Mouse (Mus musculus): ENCODE data around the gene Defb21. TPM values are rescaled to one million over a fixed set of nuclear protein-coding genes. Genes with fewer than 3 reads are reported as not detected.

The Defb21 gene
- polyA plus RNA-seq, 1 experiment, result not detected

GRCm38 (mm10) chr2:152620367-152621134 lies 48.0 kb downstream of the Defb21 start:
- H3K36me3 ChIP-seq (ENCODE audit: control insufficient read depth), result no peaks in the 10 kb centered on the region
- no peak for TF ChIP-seq TAL1 (IDR thresholded peaks at IDR 0.05; ENCODE audit: low read length)
- no peak for TF ChIP-seq GATA1 (IDR thresholded peaks at IDR 0.05; ENCODE audit: low read length)
- no peak overlapping the region for H3K4me3 ChIP-seq (replicated peaks)
- H3K27me3 ChIP-seq (ENCODE audit: control insufficient read depth), result peaks cover 10% of the 10 kb centered on the region
- H3K4me1 ChIP-seq (ENCODE audit: control insufficient read depth), result no peaks in the 10 kb centered on the region
- H3K9me3 ChIP-seq (ENCODE audit: control insufficient read depth, low read length), result no peaks in the 10 kb centered on the region

DNA sequence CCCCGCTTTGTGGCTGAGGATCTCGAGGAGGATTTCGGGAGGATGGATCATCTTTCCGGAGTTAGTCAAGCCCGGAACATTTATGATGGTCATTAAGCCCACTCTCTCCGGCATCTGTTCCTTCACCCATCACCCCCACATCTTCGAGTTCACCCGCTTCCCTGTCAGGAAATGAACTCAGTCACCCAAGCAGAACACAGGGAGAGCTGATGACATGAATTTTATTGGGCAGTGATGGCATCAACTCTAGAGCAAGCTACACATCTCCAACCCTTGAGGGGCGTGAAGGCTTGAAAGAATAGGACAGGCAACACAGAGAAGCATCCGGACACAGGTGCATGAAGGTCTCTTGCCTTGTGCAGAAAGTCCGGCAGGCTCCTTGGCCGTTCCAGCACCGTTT lies 49.6 kb downstream of the Defb21 start:
- H3K36me3 ChIP-seq (ENCODE audit: control insufficient read depth), result no peaks in the 10 kb centered on the region
- TF ChIP-seq TAL1 (IDR thresholded peaks at IDR 0.05; ENCODE audit: low read length), result no peak
- no peak for TF ChIP-seq GATA1 (IDR thresholded peaks at IDR 0.05; ENCODE audit: low read length)
- H3K27me3 ChIP-seq (ENCODE audit: control insufficient read depth), result peaks cover 26% of the 10 kb centered on the region
- no peak overlapping the region for H3K4me3 ChIP-seq (replicated peaks)
- H3K9me3 ChIP-seq (ENCODE audit: control insufficient read depth, low read length), result no peaks in the 10 kb centered on the region
- H3K4me1 ChIP-seq (ENCODE audit: control insufficient read depth), result peaks cover 2% of the 10 kb centered on the region; the same call in 1 of the 2 replicates

DNA sequence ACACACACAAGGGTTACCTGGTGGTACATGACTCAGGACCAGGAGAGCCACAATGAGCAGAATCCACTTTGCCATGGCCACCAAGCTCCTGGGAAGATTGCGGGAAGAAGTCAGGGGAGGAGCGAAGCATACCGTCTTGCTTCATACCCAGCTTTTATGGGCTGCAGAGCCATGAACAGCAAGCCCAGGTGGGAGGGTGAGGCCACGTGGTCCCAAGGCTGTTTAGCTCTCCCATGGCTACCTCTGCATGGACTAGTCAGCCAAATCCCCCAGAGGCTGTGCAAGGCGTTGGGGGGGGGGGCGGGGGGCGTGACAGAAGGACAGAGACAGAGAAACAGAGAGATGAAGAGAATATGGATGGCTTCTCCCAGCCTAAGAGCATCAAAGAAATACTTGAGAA lies 50.4 kb downstream of the Defb21 start, which contains the start of gene Defb25:
Gene Defb25 (minus strand): TSS at position 101 of the 400 bp plus-strand sequence.
- TF ChIP-seq GATA1 (IDR thresholded peaks at IDR 0.05; ENCODE audit: low read length) (no peak), TAL1 (IDR thresholded peaks at IDR 0.05; ENCODE audit: low read length) (no peak)
- H3K4me3 ChIP-seq (replicated peaks), result no peak within 1 kb of the TSS
- H3K27me3 ChIP-seq (ENCODE audit: control insufficient read depth), result peaks cover 34% of the 10 kb centered on the region
- no peaks in the 10 kb centered on the region for H3K9me3 ChIP-seq (ENCODE audit: control insufficient read depth, low read length)
- H3K36me3 ChIP-seq (ENCODE audit: control insufficient read depth), result no peaks in the 10 kb centered on the region
- peaks cover 2% of the 10 kb centered on the region; the same call in 1 of the 2 replicates for H3K4me1 ChIP-seq (ENCODE audit: control insufficient read depth)

Other genes with a start within 250 kb of the Defb21 start
- gene Rbck1, start 240.1 kb upstream of the Defb21 start, polyA plus RNA-seq (2012), result 16.2 and 20.4 TPM in 2 replicates
- gene Trib3, start 228.7 kb upstream of the Defb21 start, polyA plus RNA-seq (2012), result 1.3 TPM in 2 replicates
- not detected in 2 replicates for gene Nrsn2, start 196.1 kb upstream of the Defb21 start, polyA plus RNA-seq (2012)
- gene Sox12, start 174.7 kb upstream of the Defb21 start, polyA plus RNA-seq (2012), result 1.4 and 2.3 TPM in 2 replicates
- 0.90 and 1.0 TPM in 2 replicates for gene Zcchc3, start 157.7 kb upstream of the Defb21 start, polyA plus RNA-seq (2012)
- gene 6820408C15Rik, start 157.2 kb upstream of the Defb21 start, polyA plus RNA-seq (2012), result not detected in 2 replicates
- gene Defb23, start 108.1 kb upstream of the Defb21 start, polyA plus RNA-seq (2012), result not detected in 2 replicates
- gene Defb20, start 95.7 kb upstream of the Defb21 start, polyA plus RNA-seq (2012), result not detected in 2 replicates
- not detected in 2 replicates for gene Defb22, start 82.6 kb upstream of the Defb21 start, polyA plus RNA-seq (2012)
- gene Defb26, start 61.1 kb upstream of the Defb21 start, polyA plus RNA-seq (2012), result 0.21 TPM in 1 of 2 replicates, not detected in the other
- gene Defb28, start 54.5 kb upstream of the Defb21 start, polyA plus RNA-seq (2012), result not detected in 2 replicates
- not detected in 2 replicates for gene Defb29, start 32.6 kb upstream of the Defb21 start, polyA plus RNA-seq (2012)
- not detected in 2 replicates for gene Gm17416, start 3.4 kb upstream of the Defb21 start, polyA plus RNA-seq (2012)
- not detected in 2 replicates for gene Defb19, start 7.6 kb downstream of the Defb21 start, polyA plus RNA-seq (2012)
- not detected in 2 replicates for gene Defb45, start 26.7 kb downstream of the Defb21 start, polyA plus RNA-seq (2012)
- not detected in 2 replicates for gene Defb36, start 31.6 kb downstream of the Defb21 start, polyA plus RNA-seq (2012)
- not detected in 2 replicates for gene Defb25, start 50.3 kb downstream of the Defb21 start, polyA plus RNA-seq (2012)
- gene Rem1, start 54.2 kb downstream of the Defb21 start, polyA plus RNA-seq (2012), result not detected in 2 replicates
- gene H13, start 96.7 kb downstream of the Defb21 start, polyA plus RNA-seq (2012), result 2.1 and 2.4 TPM in 2 replicates
- gene Mcts2, start 114.3 kb downstream of the Defb21 start, polyA plus RNA-seq (2012), result 0.19 and 0.30 TPM in 2 replicates
- gene Id1, start 163.5 kb downstream of the Defb21 start, polyA plus RNA-seq (2012), result 0.75 and 1.2 TPM in 2 replicates
- not detected in 2 replicates for gene Cox4i2, start 181.4 kb downstream of the Defb21 start, polyA plus RNA-seq (2012)

Measured in erythroblast, embryonic 14.5 days (primary cell).